Mouse (Mus musculus): ENCODE results near the gene Il17d. TPM values are rescaled to one million over a fixed set of nuclear protein-coding genes. Genes with fewer than 3 reads are reported as not detected.
A peak's percentile ranks its signal among the peaks of the same experiment; 100 is the strongest.

The Il17d gene
- polyA plus RNA-seq (2017; shearing (Covaris generic)): not detected

DNA sequence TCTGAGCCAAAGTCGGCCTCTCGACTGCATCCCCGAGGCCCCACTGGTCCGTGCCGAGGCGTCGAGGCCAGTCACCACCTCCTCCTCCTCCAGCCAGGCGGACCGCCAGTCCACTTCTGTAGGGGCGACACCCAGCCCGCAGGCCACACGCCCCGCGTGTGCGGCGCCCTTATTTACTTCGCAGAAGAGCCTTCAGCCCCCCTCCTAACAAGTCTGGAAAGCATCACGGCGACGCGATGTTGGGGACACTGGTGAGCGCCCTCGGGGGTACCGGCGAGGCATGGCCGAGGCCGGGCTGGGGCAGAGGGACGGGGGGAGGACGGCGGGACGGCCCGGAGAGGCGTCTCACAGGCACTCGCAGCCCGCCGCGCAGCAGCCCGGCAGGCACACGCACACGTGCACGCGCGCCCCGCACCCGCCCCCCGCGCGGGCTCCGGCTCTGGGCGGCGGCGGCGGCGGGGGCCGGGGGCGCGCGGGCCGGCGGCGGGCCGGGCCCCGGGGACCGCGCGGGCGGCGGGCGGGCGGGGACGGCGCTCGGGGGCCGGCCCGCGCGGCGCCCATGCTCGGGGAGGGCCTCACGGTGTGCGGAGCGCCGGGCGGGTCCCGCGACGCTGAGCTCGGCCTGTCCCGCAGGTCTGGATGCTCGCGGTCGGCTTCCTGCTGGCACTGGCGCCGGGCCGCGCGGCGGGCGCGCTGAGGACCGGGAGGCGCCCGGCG, at the start of gene Il17d:
TSS of gene Il17d (plus strand) at position 107 of the 717 bp plus-strand sequence.
- peak; percentile 36 for ATAC-seq

DNA sequence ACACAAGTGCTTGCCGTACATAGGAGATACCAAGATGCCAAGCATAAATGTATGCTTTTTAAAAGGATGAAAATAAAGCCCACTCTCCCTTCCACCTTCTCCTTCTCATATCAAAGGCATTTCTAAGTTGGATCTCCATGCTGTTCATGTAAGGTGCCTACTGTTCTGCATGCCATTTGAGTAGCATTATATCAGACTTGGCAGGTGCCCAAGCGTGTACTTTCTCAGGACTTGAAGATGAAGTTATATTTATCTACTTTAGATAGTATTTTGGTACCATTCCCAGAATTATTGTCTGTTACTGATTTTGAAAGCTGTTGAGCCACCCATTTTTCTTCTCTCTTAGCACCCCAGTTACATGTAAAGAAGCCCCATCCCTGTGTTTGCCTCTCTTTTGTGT, 49.5 kb upstream of the Il17d start:
- ATAC-seq: no peak

DNA sequence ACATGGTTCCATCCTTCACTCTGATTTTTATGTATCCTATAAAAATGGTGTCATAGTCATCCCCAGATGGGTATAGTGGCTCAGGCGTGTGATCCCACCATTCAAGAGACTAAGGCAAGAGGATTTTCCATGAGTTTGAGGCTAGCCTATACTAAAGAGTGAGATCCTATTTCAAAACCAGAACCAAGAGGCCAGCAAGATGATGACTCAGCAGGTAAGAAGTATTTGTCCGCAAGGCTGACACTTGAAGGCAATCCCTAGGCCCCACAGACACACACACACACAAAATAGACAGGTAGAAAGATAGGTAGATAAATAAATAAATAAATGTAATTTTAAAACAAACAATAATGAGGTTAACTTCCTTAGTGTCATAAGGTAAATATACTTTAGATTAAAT, 42.3 kb upstream of the Il17d start:
- no peak for ATAC-seq

DNA sequence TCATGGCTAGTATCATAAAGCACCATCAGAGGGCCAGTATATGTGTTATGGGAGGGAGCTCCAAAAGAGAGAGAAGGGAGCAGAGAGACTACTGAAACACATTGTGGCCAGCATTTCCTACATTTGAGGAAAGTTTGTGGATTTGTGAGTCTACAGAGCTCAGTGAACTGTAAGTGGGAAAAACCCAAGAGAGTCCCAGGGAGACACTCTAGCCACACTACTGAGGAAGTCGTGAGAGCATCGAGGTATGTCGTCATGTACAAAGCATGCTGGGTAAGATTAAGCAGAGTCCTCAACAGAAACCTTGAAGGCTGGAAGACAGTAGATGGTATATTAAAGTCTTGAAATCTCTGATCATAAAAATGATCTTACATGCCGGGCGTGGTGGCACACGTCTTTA, 40.4 kb upstream of the Il17d start:
- no peak for ATAC-seq

DNA sequence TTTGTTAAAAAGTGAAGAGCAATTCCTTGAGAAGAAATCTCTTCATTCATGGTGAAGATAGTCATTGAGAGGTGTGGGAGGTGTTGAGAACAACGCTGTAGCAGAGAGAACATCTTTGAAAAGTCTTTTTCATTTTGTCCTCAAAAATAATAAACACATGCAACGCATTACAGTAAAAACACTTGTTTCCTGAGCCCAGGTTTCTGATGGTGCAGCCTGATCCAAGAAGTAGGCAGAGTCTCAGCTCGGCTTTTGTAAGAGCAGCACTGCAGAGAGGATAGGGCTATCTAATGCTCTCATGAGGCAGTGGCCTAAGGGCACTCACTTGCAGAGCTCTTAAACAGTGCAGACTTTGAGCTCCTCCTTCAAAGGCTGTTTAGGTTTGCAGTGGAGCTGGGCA, 34.9 kb upstream of the Il17d start:
- ATAC-seq: no peak

DNA sequence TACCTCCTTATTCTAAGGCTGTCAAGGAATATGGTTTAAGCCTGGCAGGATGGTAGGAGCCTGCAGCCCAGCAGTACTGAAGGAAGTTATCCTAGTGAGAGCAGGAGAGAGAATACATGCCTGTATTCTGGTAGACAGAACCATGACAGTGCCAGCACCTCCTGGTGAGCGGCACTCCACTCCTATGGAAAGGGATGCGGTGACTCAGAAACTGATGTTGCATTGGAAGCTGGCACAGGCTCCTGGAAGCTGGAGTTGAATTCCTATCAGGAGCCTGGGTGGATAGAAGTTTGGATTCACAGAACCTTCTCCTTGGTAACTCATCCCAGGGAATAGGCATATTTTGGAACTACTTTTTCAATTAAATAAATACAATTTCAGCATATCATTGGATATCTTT, 30.7 kb upstream of the Il17d start:
- no peak for ATAC-seq

DNA sequence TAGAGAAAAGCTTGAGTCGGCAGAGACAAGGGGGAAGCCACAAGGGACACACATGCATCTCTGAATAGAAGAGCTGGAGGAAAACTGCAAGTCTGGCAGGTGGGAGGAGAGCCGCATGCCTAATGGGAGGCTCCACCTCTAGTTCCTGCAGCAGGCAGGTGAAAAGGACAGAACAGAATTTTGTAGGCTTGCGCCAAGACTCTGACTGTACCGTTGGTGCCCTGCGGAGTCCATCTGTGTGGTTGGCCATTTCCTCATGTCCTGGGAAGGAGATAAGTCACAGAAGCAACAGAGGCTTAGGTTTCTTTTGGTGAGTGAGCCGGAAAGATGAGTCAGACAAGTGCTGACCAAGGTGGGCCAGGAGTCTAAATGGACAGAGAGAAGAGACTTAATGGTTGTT, 20.8 kb upstream of the Il17d start:
- ATAC-seq: no peak

DNA sequence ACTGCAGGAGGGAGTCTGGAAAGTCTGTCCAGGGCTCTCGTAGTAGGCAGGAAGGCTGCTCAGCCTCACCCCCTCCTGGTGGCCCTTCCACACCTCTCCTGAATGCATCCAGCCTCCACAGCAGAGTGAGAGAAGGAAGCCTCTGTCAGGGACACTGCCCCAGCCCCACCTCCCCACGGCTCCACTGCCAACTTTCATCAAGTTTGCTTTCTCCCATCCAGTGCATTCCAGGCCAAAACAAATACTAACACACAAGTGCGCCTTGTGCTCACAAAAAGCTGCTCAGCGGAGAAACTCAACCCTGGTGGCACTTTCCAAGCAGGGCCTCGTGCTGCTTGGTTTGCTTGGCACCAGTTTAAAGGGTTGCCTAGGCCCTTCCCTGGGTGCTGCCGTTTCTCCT, 15.0 kb upstream of the Il17d start:
- ATAC-seq: no peak

DNA sequence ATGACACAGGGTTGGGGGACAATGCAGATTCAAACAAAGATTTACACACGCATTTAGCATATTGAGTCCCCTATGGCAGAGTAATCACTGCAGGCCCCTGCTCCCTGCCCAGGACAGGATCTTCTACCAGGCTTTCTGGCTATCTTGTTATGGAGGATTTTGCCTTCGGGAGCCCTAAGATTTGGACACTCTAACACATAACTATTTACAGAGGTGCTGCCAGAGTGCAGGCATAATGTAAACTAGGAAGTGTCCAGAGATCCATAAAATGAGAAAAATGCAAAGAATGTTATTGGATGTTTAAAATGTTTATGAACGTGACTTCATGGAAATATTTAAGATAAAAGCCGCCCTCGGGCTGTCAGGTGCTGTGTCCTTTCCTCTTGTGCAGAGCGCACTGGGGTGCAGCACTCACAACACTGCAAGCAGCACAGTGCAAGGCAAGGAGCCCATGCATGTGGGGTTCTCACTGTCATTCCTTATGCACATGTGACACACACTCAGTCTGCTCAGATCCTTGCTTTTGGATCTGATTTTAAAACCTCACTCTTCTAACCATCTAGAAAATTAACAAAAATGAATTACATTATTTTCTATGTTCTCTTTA, 9.3 kb upstream of the Il17d start:
- no peak for ATAC-seq

DNA sequence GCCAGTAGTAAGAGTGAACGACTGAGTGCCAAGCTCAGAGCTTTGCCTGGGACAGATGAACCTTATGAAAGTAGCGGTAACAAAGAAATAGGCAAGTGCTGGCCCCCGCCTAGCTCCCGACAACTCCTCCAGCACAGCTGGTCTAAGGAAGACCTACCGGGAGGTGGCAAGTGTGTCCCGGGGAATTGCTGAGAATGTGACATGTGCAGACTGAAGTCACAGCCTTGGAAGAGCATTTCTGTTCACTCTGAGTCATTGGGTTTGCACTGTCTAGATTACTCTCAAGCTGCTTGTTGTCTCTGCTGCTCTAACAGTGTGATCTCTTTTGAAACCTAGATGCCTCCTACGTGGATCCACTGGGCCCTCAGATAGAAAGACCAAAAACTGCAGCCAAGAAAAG, 7.6 kb upstream of the Il17d start:
- no peak for ATAC-seq

DNA sequence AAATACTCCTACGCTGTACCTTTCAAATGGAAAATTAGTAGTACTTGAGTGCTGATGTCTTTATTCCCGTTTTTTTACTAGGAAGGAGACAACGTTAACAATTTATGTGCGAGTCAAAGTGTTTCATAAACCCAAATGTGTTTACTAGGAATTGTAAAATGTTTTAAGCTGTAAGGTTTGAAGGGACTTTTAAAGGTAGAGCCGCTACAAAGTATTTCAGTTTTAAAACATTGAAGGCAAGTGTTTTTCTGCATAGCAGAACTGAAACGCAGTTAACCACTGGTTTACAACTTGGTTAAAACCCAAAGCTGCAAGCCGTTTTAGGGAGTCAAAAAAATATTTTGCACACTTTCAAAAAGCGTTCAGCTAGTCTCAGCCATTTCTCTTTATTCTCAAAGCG, 815 bp upstream of the Il17d start:
- no peak for ATAC-seq

DNA sequence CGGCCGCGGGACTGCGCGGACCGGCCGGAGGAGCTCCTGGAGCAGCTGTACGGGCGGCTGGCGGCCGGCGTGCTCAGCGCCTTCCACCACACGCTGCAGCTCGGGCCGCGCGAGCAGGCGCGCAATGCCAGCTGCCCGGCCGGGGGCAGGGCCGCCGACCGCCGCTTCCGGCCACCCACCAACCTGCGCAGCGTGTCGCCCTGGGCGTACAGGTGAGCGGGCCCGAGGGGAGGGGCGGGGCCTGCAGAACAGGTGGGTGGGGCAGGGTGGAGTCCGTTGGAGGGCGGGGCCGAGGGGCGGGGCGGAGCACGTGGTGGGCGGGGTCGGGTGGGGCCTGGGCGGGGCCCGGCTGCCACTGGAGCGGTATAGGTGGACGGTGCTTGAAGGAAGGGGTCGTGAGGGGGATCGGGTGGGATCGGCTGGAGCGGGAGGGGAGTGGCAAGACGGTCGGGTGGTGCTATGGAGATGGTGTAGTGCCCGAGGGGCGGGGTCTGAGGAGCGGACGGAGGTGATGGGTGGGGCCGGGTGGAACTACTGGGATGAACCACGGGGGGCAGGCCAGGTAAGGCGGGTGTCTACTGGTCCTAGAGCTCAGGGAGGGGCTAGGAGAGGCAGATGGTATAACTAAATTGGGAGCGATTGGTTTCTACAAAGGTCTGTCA, 942 bp downstream of the Il17d start:
- peak; percentile 68 for ATAC-seq

DNA sequence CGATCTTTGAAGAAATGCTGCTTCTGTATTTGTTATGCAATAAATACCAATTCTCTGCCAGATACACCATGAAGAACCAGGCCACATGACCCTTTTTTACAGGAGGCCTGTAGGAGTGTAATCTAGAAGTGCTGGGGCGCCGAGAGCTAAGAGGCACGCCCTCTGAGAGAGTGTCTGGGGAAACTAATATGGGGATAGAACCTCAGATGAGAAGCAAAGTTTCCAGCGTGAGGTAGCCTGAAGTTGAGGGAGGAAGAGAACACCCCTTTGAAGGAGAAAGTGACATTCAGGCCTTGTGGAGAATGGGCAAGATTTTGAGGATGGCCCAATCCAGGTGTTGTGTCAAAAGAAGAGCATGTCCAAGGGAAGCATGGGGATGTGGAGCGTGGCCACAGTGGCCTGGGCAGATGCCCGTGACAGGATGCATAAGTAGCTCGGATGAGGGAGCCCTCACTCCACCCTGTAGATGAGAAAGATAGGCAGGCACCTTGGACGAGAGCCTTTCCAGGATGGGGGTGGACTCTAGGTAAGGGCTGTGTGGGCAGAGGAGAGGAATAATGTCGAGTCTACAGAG, 1.6 kb downstream of the Il17d start:
- no peak for ATAC-seq

DNA sequence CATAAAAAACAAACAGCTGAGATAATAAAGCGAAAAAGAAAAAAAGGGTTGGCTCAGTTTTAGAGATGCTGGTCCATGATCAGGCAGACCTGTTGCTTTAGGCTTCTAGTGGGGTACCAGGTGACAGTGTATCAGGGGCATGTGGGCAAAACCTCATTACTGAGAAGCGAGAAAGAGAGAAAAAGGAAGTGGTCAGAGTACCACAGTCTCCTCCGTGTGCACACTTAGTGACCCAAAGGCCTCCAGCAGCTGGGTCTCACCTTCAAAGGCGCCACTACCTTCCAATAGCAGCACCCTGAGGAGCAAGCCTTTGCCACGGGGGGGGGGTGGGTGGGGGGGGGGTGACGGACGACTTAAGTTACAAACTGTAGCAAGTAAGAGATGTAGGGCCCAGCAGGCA, 2.5 kb downstream of the Il17d start:
- ATAC-seq: no peak

DNA sequence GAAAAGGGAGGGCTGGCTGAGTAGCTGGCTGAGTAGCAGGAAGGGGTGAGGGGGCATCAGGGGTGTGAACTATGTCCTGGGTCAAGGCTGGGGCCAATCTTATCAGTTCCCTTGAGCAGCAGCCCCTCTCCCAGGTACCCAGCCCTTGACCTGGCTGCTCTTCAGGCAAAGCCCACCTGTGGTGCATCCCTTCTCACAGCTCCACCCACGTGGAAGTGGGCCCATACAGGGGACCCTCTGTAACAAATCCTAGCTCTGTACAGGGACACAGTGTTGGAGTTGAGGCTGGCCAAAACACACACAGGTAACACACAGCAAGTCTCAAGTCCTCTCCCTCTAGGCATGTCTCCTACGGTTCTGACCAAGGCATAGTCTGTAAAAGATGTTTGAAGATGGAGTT, 3.0 kb downstream of the Il17d start:
- ATAC-seq: no peak

DNA sequence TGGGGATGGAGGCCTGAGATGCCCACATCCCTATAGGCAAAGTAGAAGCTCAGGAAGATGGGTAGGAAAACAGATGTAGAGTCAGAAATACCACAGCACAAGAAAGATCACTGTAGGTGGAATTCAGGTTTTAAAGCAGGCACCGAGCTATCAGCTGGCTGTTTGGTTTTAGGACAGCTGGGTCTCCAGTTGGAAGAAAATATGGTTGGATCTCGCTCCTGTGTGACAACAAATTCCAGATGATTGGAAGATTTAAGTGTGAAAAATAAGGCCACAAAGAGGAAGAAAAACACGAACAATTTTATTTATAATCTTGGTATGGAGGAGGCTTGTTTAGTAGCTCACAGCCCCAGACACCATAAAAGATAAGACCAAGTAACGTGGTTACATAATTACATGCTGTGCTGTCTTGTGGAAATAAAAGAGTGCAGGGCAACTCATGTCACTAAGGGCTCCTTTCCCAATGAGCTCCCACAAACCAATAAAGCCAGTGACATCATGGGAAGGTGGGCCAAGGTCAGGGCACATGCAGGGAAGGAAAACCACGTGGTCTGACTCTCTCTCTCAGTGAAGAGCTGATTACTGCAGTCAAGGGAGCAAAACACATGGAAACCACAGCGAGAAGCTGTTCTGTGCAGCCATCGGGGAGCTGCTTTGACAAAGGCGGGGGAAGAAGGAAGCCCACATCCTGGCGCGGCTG, 4.7 kb downstream of the Il17d start:
- ATAC-seq: no peak

DNA sequence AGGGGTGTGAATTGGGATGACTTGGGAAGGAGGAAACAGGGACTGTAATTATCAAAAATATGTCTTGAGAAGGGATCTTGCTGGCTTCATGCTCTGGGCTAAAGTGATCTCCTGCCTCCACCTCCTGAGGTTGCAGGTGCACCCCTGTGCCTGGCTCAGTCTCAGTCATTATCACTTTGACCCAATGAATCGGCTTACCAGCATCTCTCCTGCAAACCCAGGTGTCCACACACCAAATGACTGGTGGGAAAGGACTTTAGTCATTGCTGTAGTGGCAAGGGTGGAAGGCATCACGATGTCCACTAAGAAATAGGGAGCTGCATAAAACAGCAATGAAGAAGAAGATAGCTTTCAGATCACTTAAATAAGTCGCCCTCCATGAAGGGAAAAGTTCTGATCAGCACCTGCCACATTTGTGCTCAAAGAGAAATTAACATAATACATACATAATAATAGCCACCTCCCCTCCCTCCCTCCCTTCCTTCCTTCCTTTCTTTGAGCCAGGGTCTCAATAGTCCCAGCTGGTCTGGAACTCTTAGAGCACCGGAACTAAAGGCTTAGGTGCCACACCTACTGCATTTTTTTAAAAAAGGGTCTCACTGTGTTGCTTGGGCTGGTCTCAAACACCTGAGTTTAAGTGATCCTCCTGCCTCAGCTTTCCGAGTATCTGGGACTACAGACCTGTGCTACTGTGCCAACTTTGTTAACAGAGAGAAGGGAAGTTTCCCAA, 5.4 kb downstream of the Il17d start:
- no peak for ATAC-seq

DNA sequence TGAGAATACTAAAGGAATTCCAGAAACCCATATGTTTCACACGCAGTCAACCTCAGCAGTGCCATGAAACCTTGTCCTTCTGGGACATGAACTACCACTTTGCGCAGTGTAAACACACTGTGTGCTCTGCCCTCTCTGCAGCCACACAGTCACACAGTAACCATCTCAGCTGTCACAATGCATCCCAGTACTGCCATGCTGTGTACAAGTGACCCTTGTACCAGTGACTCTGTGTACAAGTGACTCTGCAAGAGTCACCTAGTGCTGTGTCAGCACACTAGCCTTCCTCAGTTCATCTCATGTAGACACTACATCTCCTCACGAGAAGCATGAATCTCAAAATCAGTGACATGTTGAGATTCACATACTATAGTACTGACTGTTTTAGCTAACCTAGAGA, 8.0 kb downstream of the Il17d start:
- ATAC-seq: no peak

DNA sequence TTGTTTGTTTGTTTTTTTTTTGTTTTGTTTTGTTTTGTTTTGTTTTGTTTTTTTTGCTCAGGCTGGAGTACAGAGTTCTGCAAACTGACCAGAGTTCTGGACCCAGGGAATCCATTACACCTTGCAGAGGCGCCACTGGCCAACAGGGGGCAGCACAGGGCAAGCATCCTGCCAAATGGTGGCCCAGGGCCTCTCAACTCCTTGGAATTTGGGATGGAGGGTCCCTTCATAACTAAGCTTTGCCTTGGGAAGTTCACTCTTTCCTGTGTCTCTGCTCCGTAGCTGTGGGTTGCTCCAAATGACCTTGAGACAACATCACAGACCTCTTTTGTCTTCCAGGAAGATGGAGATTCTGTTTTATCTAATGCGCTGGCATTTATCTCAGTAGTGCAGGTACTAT, 8.6 kb downstream of the Il17d start:
- peak; percentile 65 for ATAC-seq

DNA sequence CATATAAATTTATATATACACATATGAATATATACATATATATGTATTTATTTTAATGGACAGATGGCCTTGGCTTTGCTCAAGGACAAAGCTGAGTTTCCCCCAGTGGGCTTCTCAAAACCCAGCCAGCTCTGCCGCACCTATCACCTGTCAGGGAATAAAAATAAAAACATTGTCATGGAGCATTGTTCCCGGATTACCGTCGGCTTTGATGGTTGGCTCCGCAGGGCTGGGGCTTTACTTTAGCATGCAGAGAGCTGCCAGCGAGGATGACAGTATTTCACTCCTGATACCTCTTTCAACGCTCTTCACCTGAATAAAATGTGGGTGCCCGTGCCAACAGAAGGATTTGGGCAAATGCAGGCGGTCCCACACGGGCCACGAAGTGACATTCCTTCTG, 9.3 kb downstream of the Il17d start:
- no peak for ATAC-seq

DNA sequence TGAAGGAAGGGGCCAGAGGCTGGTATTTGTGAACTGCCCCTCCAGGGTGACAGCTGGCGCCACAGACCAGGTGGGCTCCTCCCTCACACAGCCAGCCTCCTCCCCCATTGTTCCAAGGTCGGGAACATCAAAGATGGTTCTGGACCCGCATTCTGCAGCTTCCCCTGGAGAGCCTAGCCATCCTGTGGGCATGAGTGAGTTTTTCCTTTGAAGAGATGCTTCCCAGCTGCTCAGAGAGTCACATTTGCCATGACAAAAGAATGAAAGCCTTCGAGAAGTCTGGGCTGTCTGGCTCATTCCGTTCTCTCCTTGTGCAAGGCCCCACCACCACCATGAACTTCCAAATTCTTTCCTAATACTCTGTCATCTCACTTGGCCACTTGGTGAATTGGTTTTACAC, 9.8 kb downstream of the Il17d start:
- no peak for ATAC-seq

DNA sequence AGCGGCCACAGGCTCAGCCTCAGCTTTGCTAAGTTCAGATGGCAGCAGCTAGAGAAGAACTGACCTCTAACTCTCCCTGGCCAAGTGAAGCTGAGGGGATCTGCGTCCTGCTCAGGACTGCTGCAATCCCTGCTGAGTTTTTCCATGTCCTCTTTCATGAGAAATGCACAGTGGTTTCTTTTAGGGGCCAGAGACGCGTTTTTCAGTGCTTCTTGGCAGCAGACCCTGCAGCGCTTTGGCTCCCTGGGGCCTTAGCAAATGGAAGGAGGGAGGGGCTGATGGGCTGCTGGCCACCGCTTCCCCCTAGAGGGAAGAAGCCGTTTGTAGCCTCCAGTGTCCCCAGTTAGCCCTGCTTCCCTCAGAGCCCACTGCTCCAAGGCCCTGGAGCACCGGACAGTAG, 10.4 kb downstream of the Il17d start:
- ATAC-seq: no peak

DNA sequence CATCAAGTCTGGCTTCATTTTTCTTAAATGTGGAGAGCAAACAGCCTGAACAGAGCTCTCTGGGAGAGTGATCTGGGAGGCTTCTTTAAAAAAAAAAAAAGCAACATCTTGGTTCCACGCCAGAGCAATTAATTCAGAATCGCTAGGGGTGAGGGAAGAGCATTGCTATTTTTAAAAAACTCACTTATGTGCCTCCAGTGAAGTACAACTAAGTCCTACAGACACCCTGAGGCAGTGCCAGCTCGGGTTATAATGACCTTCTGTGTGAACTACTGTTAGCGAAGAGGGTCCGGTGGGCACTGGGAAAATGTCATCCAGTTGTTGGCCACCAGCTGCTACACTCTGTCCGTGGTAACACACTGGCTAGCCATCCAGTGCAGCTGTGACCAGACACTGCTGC, 11.1 kb downstream of the Il17d start:
- ATAC-seq: no peak
